Mouse (Mus musculus) lung, postnatal 10 days (tissue): ENCODE results near the gene Tha1.

Source experiments
- DNase-seq: peaks from one replicate; pipeline ENCODE4 v3.0.0; 2021

Gene Tha1

DNA sequence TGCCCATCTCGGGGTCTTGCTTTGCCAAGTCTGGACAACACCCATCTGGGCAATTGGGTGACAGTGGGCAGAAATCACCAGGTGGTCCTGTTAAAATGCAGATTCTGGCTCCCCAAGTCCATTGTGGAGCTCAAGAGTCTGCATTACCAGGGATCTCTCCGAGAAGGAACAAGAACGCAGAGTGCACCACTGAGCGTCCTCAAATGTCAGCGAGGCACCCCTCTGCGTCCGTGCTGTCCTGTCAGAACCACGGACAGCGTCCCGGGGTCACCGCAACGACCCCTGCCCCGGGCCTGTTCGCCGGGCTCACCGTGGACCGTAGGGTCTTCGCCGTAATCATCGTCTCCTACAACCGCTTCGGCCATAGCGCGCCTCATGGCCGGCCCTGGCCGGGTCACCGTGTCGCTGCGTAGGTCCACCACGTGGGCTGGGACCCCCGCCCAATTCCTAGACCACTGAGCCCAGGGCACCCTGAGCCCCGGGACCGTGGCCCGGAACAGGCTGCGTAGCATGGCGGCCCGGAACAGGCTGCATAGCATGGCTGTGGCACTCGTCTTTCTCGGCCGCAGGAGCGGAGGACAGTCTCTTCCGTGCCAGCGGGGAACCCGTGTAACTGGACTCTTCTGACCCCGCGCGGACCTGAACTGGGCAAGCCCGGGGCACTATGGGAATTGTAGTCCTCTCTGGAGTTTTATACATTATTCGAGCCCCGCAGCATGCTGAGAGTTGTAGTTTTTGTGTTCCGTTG lies at the start of gene Tha1:
Gene Tha1, minus strand, starts transcription at position 621 of the 748 bp plus-strand sequence.
- DNase-seq: peak; percentile 90

DNA sequence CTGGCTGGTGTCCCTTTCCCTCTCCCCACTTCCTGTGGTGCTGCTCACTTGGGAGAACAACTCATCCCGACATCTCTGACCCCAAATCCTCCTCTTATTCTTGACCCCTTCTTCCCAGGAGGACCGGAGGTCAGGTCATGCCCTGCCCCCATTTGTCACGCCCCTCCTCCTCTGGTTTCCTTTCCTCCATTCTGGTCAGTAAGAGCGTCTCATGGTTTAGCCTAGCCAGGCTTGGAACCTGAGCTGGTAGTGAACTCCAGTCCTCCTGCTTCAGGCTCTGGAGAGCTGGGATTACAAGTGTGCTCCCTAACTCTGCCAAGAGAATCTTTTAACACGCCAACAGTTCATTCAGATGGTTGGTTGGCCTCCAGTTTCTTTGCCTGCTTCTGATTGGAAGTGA lies 45.9 kb upstream of the Tha1 start:
- no peak for DNase-seq

DNA sequence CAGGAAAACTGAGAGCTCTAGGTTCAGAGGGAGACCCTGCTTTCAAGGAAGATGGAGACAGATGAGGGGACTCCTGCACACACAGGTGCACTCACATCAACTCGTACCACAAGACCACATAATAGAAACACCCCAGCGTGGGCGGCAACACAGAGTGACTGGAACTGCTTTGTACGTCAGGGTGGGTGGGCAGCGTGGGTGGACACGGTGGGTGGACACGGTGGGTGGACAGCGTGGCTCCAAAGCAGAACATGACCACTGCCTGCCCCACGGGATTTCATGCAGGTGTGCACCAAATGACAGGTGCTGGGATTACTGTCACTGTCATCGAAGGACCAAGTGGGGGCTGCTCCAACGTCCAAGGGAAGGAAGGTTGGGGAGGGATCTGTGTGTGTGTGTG lies 45.3 kb upstream of the Tha1 start:
- no peak for DNase-seq

- DNase-seq: no peak
Observed at GRCm38 (mm10) chr11:117915837-117916236, 42.6 kb upstream of the Tha1 start.

GRCm38 (mm10) chr11:117915341-117915740 lies 42.1 kb upstream of the Tha1 start:
- no peak for DNase-seq

DNA sequence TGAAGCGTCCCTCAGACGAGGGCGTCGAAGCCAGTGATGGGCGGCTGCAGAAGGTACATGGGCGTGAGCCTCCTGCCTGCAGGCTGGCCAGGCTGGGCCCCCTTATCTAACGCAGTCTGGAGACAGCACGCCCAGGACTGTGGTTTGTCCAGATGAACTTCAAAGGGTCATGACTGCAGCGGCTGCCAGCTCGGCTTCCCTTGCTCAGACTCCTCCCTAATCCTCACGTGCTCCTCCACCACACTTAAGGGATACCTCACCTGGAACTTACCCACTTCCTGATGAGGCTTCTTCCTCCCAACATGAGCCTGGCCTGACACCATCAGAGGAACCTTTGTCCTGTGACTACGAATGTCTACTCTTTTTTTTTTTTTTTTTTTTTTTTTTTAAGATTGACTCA lies 41.2 kb upstream of the Tha1 start:
- no peak for DNase-seq

- DNase-seq: peak; percentile 93
Observed at GRCm38 (mm10) chr11:117912684-117913352, 39.5 kb upstream of the Tha1 start.

DNA sequence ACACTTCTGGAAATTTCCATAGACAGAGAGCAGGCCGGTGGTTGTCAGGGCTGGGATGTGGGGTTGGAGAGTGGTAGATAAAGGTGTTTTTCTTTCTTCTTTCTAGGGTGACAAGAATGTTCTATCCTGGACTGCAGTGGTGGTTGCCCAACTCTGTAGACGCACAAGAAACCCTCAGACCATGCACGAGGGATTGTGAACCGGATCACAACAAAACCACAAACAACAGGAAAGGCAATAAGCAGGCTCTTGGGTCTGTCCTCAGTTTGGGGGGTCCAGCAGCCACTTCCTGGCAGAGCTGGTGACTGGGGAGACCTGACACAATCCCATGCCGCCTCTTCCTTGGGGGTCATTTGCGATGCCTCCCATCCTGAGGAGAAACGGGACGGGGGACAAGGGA lies 36.1 kb upstream of the Tha1 start:
- DNase-seq: no peak

GRCm38 (mm10) chr11:117904442-117904841 lies 31.2 kb upstream of the Tha1 start:
- DNase-seq: no peak

DNA sequence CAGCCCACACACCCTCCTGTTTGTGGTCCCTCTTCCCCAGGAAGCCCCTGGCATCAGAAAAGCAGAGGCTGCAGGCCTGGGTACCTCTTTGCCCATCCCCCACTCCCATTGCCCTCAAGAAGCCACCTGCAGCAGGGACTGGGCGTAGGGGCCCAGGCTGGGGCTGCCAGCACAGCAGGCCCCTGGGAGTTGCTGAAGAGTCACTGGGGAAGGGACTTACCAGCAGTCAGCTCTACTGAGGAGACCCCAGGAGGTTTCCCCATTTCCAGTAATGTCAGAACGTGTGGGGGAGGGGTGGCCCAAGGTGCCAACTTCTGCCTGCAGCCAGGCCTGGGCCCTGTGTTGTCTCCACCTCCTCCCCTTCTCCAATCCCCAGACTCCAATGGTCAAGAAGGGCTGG lies 29.0 kb upstream of the Tha1 start:
- no peak for DNase-seq

GRCm38 (mm10) chr11:117896533-117896932 lies 23.3 kb upstream of the Tha1 start:
- no peak for DNase-seq

DNA sequence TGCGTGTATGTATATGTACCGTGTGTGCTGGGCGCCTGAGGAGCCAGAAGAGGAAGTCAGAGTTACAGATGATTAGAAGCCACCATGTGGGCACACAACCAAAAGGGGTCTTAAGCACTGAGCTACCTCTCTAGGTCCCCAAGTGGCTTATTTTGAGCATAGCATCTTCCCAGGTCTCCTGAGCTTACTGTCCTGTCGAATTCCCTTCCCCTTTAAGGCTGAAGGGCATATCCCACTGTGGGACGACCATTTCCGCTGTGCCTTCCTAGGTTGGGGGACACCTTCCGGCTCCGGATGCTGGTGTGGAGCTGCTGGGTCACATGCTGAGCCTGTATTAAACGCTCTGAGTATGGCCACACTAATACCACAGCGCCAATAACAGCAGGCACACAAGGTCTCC lies 21.4 kb upstream of the Tha1 start:
- DNase-seq: no peak

GRCm38 (mm10) chr11:117892199-117892598 lies 18.9 kb upstream of the Tha1 start:
- DNase-seq: no peak

DNA sequence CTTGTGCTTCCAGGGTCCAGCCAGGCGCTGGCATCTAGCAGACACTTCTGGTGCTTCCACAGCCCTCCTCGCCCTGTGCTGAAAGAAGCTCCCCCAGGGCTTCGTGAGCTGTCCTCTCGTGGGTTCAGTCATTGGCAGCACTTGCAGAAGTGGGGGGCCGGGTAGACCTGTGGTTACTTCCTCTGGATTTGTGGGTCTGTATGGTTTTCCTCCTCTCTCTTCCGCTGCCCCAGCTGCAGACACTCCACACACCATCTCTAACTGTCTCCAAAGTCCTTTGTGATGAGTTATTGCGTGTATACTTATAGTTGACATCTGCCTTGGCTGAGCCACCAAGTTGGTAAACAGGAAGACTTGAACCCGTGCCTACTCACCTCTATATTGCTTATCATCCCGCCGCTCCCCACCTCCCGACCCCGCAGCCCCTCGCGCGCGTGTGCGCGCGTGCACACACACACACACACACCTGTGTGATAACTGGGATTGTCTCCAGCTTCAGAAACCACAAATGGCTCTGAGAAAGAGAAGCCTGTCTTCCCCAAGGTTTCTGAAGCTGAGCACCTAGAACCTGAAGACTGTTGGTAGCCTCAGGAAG lies 18.4 kb upstream of the Tha1 start:
- no peak for DNase-seq

DNA sequence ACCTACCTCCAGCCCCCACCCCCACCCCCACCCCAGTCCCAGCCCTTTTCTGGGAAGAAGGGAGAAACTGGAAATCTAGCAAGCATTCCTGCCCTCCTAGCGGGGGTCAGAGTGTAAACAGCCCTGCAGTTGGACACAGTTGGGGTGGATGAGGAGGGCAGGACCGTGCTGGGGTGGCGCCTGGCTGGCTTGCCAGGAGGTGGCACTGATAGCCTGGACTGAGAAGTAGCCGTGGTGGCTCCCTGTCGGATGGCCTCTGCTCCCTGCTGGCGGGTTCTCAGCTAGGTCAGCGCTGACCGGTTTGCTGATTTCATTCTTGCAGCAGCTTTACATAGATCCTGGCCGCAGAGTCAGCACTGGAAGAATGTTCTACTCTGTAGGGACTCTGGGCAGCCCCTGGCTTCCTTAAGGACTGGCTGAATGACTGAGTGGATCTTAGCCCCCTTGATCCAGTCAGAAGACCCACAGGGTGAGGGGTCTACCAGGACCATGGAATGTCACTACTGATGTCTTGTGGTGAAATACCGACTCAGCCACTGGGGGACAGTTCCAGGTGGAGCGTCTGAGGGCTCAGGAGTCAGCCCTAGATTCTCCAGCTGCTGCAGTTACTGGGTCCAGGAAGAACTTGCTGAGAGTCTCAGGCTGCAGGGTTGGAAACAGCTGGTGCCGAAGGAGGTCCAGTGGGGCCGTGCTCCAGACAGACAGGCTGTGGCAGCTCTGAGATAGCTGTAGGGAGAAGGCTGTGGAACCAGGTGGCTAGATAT lies 17.4 kb upstream of the Tha1 start:
- DNase-seq: peak; percentile 53

GRCm38 (mm10) chr11:117889887-117890340 lies 16.6 kb upstream of the Tha1 start:
- DNase-seq: no peak

DNA sequence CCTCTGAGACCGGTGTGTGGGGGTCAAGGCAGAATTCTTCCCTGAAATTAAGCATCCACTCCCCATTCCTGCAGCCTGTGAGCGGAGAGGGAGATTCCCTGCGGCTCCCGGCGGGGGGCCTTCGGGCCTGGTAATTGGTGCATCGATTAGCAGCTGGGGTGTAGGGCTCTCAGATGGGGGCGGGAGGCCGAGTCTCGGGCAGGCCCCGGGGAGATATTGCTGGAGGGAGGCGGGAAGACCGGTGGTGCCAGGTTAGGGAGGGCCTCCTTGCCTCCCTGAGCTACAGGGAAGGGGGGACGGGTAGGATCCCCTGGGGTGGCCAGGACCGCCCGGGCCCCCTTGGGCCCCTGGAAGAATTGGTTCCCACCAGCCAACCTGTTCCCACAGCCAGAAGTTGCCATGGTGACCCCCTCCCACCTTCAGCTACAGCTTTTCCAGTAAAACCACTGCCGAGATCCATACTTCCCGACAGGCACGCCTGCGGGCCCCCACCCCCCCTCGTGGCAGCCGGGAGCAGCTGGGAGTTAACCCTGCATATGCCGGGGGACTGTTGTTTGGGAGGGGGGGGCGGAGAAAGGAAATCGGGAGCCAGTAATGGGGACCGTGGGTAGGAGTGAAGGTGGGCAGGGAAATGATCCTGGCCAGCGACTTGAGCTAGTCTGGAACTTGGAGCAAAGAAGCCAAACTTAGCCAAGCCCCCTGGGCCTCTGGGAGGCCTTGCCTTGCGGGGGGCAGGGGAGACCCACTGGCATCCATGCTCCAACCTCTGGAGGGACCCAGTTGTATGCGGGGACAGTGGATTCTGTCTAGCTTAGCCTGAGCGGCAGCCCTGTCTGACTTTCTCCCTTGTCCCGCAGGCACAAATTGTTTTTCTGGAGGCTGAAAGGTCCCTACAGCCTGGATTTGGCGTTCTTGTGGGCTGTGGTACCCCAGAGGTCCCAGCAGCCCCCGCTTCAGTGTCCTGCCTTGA lies 15.9 kb upstream of the Tha1 start:
- DNase-seq: peak; percentile 61

- DNase-seq: no peak
Observed at GRCm38 (mm10) chr11:117888168-117888852, 15.0 kb upstream of the Tha1 start.

DNA sequence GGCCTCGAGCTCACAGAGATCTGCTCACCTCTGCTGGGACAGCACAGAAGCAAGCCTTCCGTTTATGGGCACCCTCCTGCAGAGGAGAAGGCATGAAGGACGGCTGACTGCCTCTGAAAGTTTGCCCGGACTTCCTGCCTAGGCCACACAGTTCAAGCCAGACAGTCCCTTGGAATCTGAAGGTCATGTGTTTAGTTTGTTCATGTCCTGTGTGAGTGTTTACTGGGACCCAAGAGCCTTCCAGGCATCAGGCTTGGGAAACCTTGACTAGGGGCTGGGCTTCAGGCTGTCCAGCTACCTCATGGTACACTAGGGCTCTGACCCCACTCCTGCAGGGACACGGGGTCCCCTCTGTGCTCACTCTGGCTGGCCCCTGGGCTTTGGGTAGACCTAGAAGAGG lies 12.7 kb upstream of the Tha1 start:
- peak; percentile 44 for DNase-seq

GRCm38 (mm10) chr11:117882208-117882607 lies 8.9 kb upstream of the Tha1 start:
- DNase-seq: peak; percentile 69

DNA sequence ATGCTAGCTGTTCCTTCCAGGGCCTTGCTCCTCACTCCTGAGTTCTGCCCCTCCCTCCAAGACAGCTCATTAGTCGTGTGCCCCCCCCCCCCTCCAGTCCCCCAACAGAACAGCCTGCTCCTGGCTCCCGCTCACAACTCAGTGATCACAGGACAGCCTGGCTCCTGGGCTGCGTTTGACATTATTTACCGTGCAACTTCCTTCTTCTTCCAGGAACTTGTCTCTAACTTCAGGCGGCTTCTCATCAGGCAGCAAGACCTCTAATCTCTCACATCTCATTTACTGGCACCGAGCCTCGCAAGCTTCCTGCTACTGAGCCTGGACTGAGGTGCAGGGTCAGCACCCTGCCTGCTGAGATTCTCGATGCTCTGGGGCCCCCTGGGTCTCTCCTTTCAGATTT lies 8.5 kb upstream of the Tha1 start:
- DNase-seq: peak; percentile 84

DNA sequence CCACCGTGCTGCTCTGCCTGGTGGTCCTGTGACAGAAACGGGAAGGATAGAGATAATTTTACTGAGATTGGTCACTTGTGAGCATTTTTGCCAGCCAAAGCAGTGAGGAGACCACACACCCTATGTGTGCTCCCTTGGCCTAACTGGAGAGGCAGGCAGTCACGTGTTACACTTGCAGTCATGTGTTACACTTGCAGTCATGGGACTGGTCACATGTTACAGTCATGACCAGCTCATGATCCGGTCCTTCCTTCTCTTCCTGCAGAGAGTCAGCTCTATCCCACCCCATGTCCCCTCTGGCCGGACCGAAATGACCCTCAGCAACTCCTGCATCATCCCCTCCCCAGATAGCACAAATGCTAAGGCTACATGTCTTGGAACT lies 7.7 kb upstream of the Tha1 start:
- DNase-seq: no peak
